Mouse (Mus musculus): ENCODE results near the gene Kctd20.

DNA sequence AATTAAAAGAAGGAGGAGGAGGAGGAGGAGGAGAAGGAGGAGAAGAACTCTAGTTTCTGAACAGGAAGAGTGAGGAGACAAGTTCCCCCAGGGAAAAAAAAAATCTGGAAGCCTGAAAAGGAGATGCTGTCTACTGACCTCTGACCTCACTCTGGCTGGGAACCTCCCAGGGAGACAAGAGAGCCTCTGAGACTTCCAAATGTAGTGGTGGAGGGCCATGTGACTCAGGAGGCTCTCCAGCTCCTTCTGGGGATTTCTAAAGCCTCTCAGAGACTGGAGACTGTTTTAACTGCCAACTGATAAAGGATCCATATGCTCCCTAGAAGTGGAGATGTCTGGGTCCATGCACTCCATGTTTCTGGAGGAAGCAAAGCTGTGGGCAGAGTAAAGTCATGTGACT lies 62.5 kb downstream of the Kctd20 start:
- TF ChIP-seq CTCF (IDR thresholded peaks at IDR 0.05; ENCODE audit: borderline replicate concordance, insufficient read depth, low read length) (no peak), POLR2A (IDR thresholded peaks at IDR 0.05; ENCODE audit: low read depth, low read length) (no peak)
